Comparison of ENCODE assay signal across 8 mouse cellular contexts in genomic region chr4:94614627-94615006, GRCm38 (mm10). TPM values are rescaled to one million over a fixed set of nuclear protein-coding genes. Genes with fewer than 3 reads are reported as not detected.
DNase-seq lines count a peak whose midpoint lies in the region; ATAC-seq and TF ChIP-seq lines count a peak whose summit lies in the region.

No protein-coding gene starts in this region.

- peak overlapping the region; percentile 85 for H3K9ac ChIP-seq in heart, embryonic 11.5 days (ENCODE audit: low read depth, low read length)
- H3K9ac ChIP-seq in ES-E14 (ENCODE audit: insufficient read depth, low read depth, low read length, poor library complexity, severe bottlenecking) = peak overlapping the region; percentile 89
- H3K9ac ChIP-seq in heart, postnatal 0 days (replicated peaks; ENCODE audit: low read depth, low read length) = peak overlapping the region; percentile 59

- TF ChIP-seq CTCF in heart, postnatal 0 days (IDR thresholded peaks at IDR 0.05; ENCODE audit: low read depth) = no peak

- H3K27me3 ChIP-seq in heart, embryonic 11.5 days (ENCODE audit: control insufficient read depth, insufficient read depth, low read length) = no peaks in the 10 kb centered on the region
- no peaks in the 10 kb centered on the region for H3K27me3 ChIP-seq in heart, postnatal 0 days (ENCODE audit: control insufficient read depth, insufficient read depth, low read length)

- 2% methylated on average over 18 of the region's 18 CpGs for WGBS in heart, embryonic 11.5 days (ENCODE audit: insufficient replicate concordance)
- WGBS in heart, postnatal 0 days = 0% methylated on average over 18 of the region's 18 CpGs

- no peaks in the 10 kb centered on the region for H3K36me3 ChIP-seq in heart, embryonic 11.5 days (ENCODE audit: control insufficient read depth, insufficient read depth, low read length)
- no peaks in the 10 kb centered on the region for H3K36me3 ChIP-seq in ES-E14 (ENCODE audit: control insufficient read depth, insufficient read depth, low read length, poor library complexity, severe bottlenecking)
- no peaks in the 10 kb centered on the region for H3K36me3 ChIP-seq in heart, postnatal 0 days (replicated peaks; ENCODE audit: control insufficient read depth, insufficient read depth, low read length)

- peaks cover 3% of the 10 kb centered on the region for H3K4me1 ChIP-seq in heart, embryonic 11.5 days (ENCODE audit: control insufficient read depth, insufficient read depth, low read length)
- H3K4me1 ChIP-seq in ES-E14 (ENCODE audit: control insufficient read depth in 2 of 2, insufficient read depth in 2 of 2, low read length in 2 of 2, poor library complexity in 1 of 2) = no peaks in the 10 kb centered on the region
- H3K4me1 ChIP-seq in heart, postnatal 0 days (ENCODE audit: control insufficient read depth, insufficient read depth) = peaks cover 8% of the 10 kb centered on the region

- H3K4me2 ChIP-seq in heart, embryonic 11.5 days = peak overlapping the region; percentile 82
- H3K4me2 ChIP-seq in heart, postnatal 0 days (ENCODE audit: low read depth, low read length) = peak overlapping the region; percentile 75

- intact Hi-C loops in left cerebral cortex, postnatal 10 days (cut with DNase I) = no loop called here

- H3K4me3 ChIP-seq in heart, embryonic 11.5 days (ENCODE audit: low read depth, low read length) = peak overlapping the region; percentile 68
- H3K4me3 ChIP-seq in ES-E14 (ENCODE audit: insufficient read depth in 1 of 2, low read depth in 1 of 2, low read length in 2 of 2, poor library complexity in 1 of 2, severe bottlenecking in 1 of 2) = peak overlapping the region; percentile 78 to 86
- H3K4me3 ChIP-seq in heart, postnatal 0 days (ENCODE audit: low read depth, low read length) = peak overlapping the region; percentile 74

- in situ Hi-C loops in ES-E14 (cut with MboI; ENCODE audit: low sequenced_read_pairs in 2 of 2, unreplicated experiment in 2 of 2) = no loop called here

- DNase-seq in heart, postnatal 4 days = no peak
- peak; percentile 19 for DNase-seq in ES-E14 (ENCODE audit: low read depth, low spot score)
- DNase-seq in heart, postnatal 0 days (ENCODE audit: low spot score) = no peak
- no peak for DNase-seq in frontal cortex, adult 2 months (ENCODE audit: extremely low spot score in 1 of 2, low spot score in 1 of 2)
- DNase-seq in right cerebral cortex, postnatal 36 days (ENCODE audit: low spot score in 2 of 2) = no peak
- no peak for DNase-seq in left cerebral cortex, postnatal 10 days (ENCODE audit: extremely low spot score in 1 of 2, low spot score in 2 of 2)

- ATAC-seq in heart, embryonic 11.5 days (replicated peaks; ENCODE audit: insufficient number of reproducible peaks, low FRiP score, low TSS enrichment) = peak; percentile 60
- peak; percentile 59 for ATAC-seq in heart, postnatal 0 days (ENCODE audit: insufficient read depth, low read depth)
- ATAC-seq in megakaryocyte, adult 5-6 weeks (ENCODE audit: poor library complexity, severe bottlenecking) = peak; percentile 50

- H3K27ac ChIP-seq in heart, embryonic 11.5 days (ENCODE audit: low read depth, low read length) = peak overlapping the region; percentile 7; the same call in 1 of the 2 replicates
- H3K27ac ChIP-seq in ES-E14 (ENCODE audit: insufficient read depth, low read depth, low read length, poor library complexity, severe bottlenecking) = peak overlapping the region; percentile 68; the same call in 1 of the 2 replicates
- H3K27ac ChIP-seq in heart, postnatal 0 days (ENCODE audit: low read depth) = peak overlapping the region; percentile 61

- TF ChIP-seq EP300 in heart, postnatal 0 days (IDR thresholded peaks at IDR 0.05; ENCODE audit: low read depth) = no peak

- H3K9me3 ChIP-seq in heart, embryonic 11.5 days (replicated peaks; ENCODE audit: control insufficient read depth, low read length) = no peaks in the 10 kb centered on the region
- H3K9me3 ChIP-seq in ES-E14 (ENCODE audit: control insufficient read depth, insufficient read depth, low read depth, low read length) = no peaks in the 10 kb centered on the region
- no peaks in the 10 kb centered on the region for H3K9me3 ChIP-seq in heart, postnatal 0 days (replicated peaks; ENCODE audit: control insufficient read depth, low read length)

TF ChIP-seq in ES-E14, 5 proteins besides CTCF, POLR2A, EP300 and RAD21:
- TF ChIP-seq HCFC1 (IDR thresholded peaks at IDR 0.05; ENCODE audit: borderline replicate concordance, insufficient read depth, low read length) = no peak
- no peak for TF ChIP-seq ZC3H11A (IDR thresholded peaks at IDR 0.05; ENCODE audit: borderline replicate concordance, low read depth, low read length)
- TF ChIP-seq ZNF384 (IDR thresholded peaks at IDR 0.05; ENCODE audit: low read depth, low read length) = no peak
- TF ChIP-seq CHD2 (IDR thresholded peaks at IDR 0.05; ENCODE audit: low read depth, low read length) = no peak
- TF ChIP-seq MAFK (IDR thresholded peaks at IDR 0.05; ENCODE audit: insufficient read depth, low read depth, low read length) = no peak

RNA-seq across cellular contexts. Expression of gene Ift74, which starts 0.3 kb away (rescaled TPM):
- 16.6 and 19.1 TPM in 2 replicates for polyA plus RNA-seq in heart, embryonic 11.5 days (2014; fragmentation: Nextera tagmentation; extraction: Ambion mirVana)
- total RNA-seq in heart, postnatal 4 days (2021) = 10 to 100 TPM in 1 of 2 experiments, 1 to 10 TPM in 1; 9.7 to 10.6 TPM
- total RNA-seq in ES-E14 (2012; rRNA removed) = 11.6 and 14.8 TPM in 2 replicates
- 0.92 and 3.4 TPM in 2 replicates for total RNA-seq in heart, postnatal 0 days (2014; rRNA removed; ENCODE audit: low replicate concordance)
- 10.3 and 12.6 TPM in 2 replicates for polyA plus RNA-seq in heart, postnatal 0 days (2015; fragmentation: Nextera tagmentation; extraction: Ambion mirVana)
- 3.4 and 4.5 TPM in 2 replicates for total RNA-seq in megakaryocyte, adult 5-6 weeks (2015)
- 6.3 and 13.7 TPM in 2 replicates for total RNA-seq in megakaryocyte, adult 5-6 weeks (2017)
- 14.2 and 15.2 TPM in 2 replicates for polyA plus RNA-seq in frontal cortex, adult 2 months (2012; rRNA removed)
- 10 to 100 TPM; 28.2 to 29.4 TPM for total RNA-seq in left cerebral cortex, postnatal 10 days (2021)

RNA-seq across cellular contexts. Expression of gene Plaa, which starts 11.6 kb away (rescaled TPM):
- 64.4 and 67.6 TPM in 2 replicates for polyA plus RNA-seq in heart, embryonic 11.5 days (2014; fragmentation: Nextera tagmentation; extraction: Ambion mirVana)
- 10 to 100 TPM; 49.9 to 52.3 TPM for total RNA-seq in heart, postnatal 4 days (2021)
- 68.3 and 102 TPM in 2 replicates for total RNA-seq in ES-E14 (2012; rRNA removed)
- 45.8 and 59.1 TPM in 2 replicates for total RNA-seq in heart, postnatal 0 days (2014; rRNA removed; ENCODE audit: low replicate concordance)
- polyA plus RNA-seq in heart, postnatal 0 days (2015; fragmentation: Nextera tagmentation; extraction: Ambion mirVana) = 45.6 and 48.5 TPM in 2 replicates
- 56.3 and 59.9 TPM in 2 replicates for total RNA-seq in megakaryocyte, adult 5-6 weeks (2015)
- total RNA-seq in megakaryocyte, adult 5-6 weeks (2017) = 70.2 and 86.7 TPM in 2 replicates
- 32.4 and 36.4 TPM in 2 replicates for polyA plus RNA-seq in frontal cortex, adult 2 months (2012; rRNA removed)
- 10 to 100 TPM; 67.6 to 69.7 TPM for total RNA-seq in left cerebral cortex, postnatal 10 days (2021)

RNA-seq across cellular contexts. Expression of gene Lrrc19, which starts 35.3 kb away (rescaled TPM):
- polyA plus RNA-seq in heart, embryonic 11.5 days (2014; fragmentation: Nextera tagmentation; extraction: Ambion mirVana) = 0.07 and 0.43 TPM in 2 replicates
- total RNA-seq in heart, postnatal 4 days (2021) = not detected
- 0.09 TPM in 1 of 2 replicates, not detected in the other for total RNA-seq in ES-E14 (2012; rRNA removed)
- total RNA-seq in heart, postnatal 0 days (2014; rRNA removed; ENCODE audit: low replicate concordance) = not detected in 2 replicates
- polyA plus RNA-seq in heart, postnatal 0 days (2015; fragmentation: Nextera tagmentation; extraction: Ambion mirVana) = 0.10 and 0.12 TPM in 2 replicates
- not detected in 2 replicates for total RNA-seq in megakaryocyte, adult 5-6 weeks (2015)
- not detected in 2 replicates for total RNA-seq in megakaryocyte, adult 5-6 weeks (2017)
- not detected in 2 replicates for polyA plus RNA-seq in frontal cortex, adult 2 months (2012; rRNA removed)
- not detected for total RNA-seq in left cerebral cortex, postnatal 10 days (2021)

RNA-seq across cellular contexts. Expression of gene Caap1, which starts 58.0 kb away (rescaled TPM):
- polyA plus RNA-seq in heart, embryonic 11.5 days (2014; fragmentation: Nextera tagmentation; extraction: Ambion mirVana) = 12.4 and 13.8 TPM in 2 replicates
- total RNA-seq in heart, postnatal 4 days (2021) = 1 to 10 TPM; 6.9 to 7.1 TPM
- total RNA-seq in ES-E14 (2012; rRNA removed) = 9.1 and 11.2 TPM in 2 replicates
- total RNA-seq in heart, postnatal 0 days (2014; rRNA removed; ENCODE audit: low replicate concordance) = 4.1 and 9.5 TPM in 2 replicates
- 5.8 and 7.2 TPM in 2 replicates for polyA plus RNA-seq in heart, postnatal 0 days (2015; fragmentation: Nextera tagmentation; extraction: Ambion mirVana)
- 18.9 and 19.1 TPM in 2 replicates for total RNA-seq in megakaryocyte, adult 5-6 weeks (2015)
- 19.2 and 19.6 TPM in 2 replicates for total RNA-seq in megakaryocyte, adult 5-6 weeks (2017)
- 9.5 and 10.5 TPM in 2 replicates for polyA plus RNA-seq in frontal cortex, adult 2 months (2012; rRNA removed)
- total RNA-seq in left cerebral cortex, postnatal 10 days (2021) = 10 to 100 TPM in 1 of 2 experiments, 1 to 10 TPM in 1; 9.3 to 10.4 TPM

RNA-seq across cellular contexts. Expression of gene Gm10306, which starts 58.3 kb away (rescaled TPM):
- polyA plus RNA-seq in heart, embryonic 11.5 days (2014; fragmentation: Nextera tagmentation; extraction: Ambion mirVana) = not detected in 2 replicates
- not detected for total RNA-seq in heart, postnatal 4 days (2021)
- total RNA-seq in ES-E14 (2012; rRNA removed) = 1.1 TPM in 1 of 2 replicates, not detected in the other
- not detected in 2 replicates for total RNA-seq in heart, postnatal 0 days (2014; rRNA removed; ENCODE audit: low replicate concordance)
- polyA plus RNA-seq in heart, postnatal 0 days (2015; fragmentation: Nextera tagmentation; extraction: Ambion mirVana) = 0.26 TPM in 1 of 2 replicates, not detected in the other
- total RNA-seq in megakaryocyte, adult 5-6 weeks (2015) = not detected in 2 replicates
- not detected in 2 replicates for total RNA-seq in megakaryocyte, adult 5-6 weeks (2017)
- polyA plus RNA-seq in frontal cortex, adult 2 months (2012; rRNA removed) = 0.28 TPM in 1 of 2 replicates, not detected in the other
- not detected for total RNA-seq in left cerebral cortex, postnatal 10 days (2021)

Comparison
In these comparisons a context has a peak if more than half of its experiments do, and no peak if none do; other contexts are left out.
1. H3K27ac ChIP-seq: peak in every context shown above with its lines; median percentile 68 in ES-E14; 61 in heart, postnatal 0 days; 7 in heart, embryonic 11.5 days.